ENCODE assay signal across 11 mouse cellular contexts in the genomic region with DNA sequence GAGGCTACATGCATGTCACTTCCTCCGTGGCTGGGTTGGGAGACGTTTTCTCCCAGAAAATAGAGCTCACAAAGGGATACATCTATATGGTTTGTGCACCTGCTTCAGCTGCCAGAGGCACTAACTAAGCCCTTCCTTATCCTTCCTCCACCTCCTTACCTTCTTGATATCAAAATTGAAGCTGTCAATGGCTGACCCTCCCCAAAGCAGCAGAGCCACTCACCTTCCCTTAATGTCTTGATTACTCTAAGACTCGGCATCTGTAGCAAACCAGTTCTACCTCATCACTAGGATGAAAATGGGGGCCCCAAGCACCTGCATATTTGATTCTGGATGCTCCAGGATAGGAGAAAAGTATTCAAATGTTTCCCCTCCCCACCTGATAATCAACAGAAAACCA.
"Had no signal": no experiment of that assay in that cellular context is flagged by ENCODE, and none has a peak within 500 bp of the region (broad histone marks: within the 10 kb centered on the region; RNA-seq: fewer than 3 reads in every experiment).

No protein-coding gene starts in this region.

- H3K4me2 ChIP-seq: neural tube, embryonic 13.5 days; neural tube, embryonic 15.5 days; stomach, embryonic 15.5 days had no signal

- H3K4me1 ChIP-seq: neural tube, embryonic 15.5 days; stomach, embryonic 15.5 days had no signal

- H3K9me3 ChIP-seq: neural tube, embryonic 13.5 days; neural tube, embryonic 15.5 days; stomach, embryonic 15.5 days had no signal

- H3K4me3 ChIP-seq: neural tube, embryonic 13.5 days; neural tube, embryonic 15.5 days; stomach, embryonic 15.5 days had no signal

- H3K9ac ChIP-seq: neural tube, embryonic 13.5 days; neural tube, embryonic 15.5 days; stomach, embryonic 15.5 days had no signal

- H3K36me3 ChIP-seq: neural tube, embryonic 13.5 days; neural tube, embryonic 15.5 days; stomach, embryonic 15.5 days had no signal

- H3K27ac ChIP-seq: neural tube, embryonic 13.5 days; neural tube, embryonic 15.5 days; stomach, embryonic 15.5 days; stomach, postnatal 0 days had no signal

- H3K27me3 ChIP-seq: neural tube, embryonic 13.5 days; neural tube, embryonic 15.5 days; stomach, embryonic 15.5 days had no signal

- DNase-seq: retina, postnatal 1 day; right cerebral cortex, adult 18-20 months; right cerebral cortex, postnatal 14 days; right cerebral cortex, postnatal 25 days; right cerebral cortex, postnatal 4 days; spleen, adult 18-20 months; thymus, adult 18-20 months had no signal
